Mouse (Mus musculus): ENCODE measurements around the gene Cend1. TPM values are rescaled to one million over a fixed set of nuclear protein-coding genes. Genes with fewer than 3 reads are reported as not detected.

The Cend1 gene
- polyA plus RNA-seq (2015; fragmentation: Nextera tagmentation; extraction: Ambion mirVana), result 43.6 and 44.0 TPM in 2 replicates

DNA sequence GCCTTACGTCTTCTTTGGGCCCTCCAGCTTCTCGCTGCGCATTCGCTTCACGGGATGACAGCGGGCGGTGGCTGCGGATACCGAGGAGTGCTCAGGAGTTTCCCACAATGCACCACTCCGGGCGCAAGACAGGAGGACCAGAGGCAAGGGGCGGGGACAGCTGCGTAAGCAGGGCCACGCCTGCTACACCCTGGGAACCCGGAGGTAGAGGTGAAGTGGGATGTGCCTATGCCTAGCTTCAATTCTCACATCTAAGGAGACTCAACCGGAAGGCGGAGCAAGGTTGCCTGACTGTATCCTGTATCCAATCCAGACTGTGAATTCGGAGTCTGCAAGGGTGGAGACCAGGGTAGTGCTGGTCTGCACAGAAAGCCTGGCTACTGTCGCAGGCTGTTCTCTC lies at the start of gene Cend1:
Gene Cend1, minus strand, starts transcription at position 182 of the 400 bp plus-strand sequence.
- 1% methylated on average over 19 of the region's 19 CpGs for WGBS
- Histone ChIP-seq H3K9ac (replicated peaks) (peak within 1 kb of the TSS; percentile 83), H3K4me2 (replicated peaks) (peak within 1 kb of the TSS; percentile 83), H3K9me3 (no peaks in the 10 kb centered on the region), H3K4me1 (replicated peaks) (peaks cover 45% of the 10 kb centered on the region), H3K4me3 (replicated peaks) (peak within 1 kb of the TSS; percentile 57), H3K27me3 (no peaks in the 10 kb centered on the region), H3K27ac (peak within 1 kb of the TSS; percentile 74), H3K36me3 (peaks cover 54% of the 10 kb centered on the region)
- ATAC-seq, result peak; percentile 79

DNA sequence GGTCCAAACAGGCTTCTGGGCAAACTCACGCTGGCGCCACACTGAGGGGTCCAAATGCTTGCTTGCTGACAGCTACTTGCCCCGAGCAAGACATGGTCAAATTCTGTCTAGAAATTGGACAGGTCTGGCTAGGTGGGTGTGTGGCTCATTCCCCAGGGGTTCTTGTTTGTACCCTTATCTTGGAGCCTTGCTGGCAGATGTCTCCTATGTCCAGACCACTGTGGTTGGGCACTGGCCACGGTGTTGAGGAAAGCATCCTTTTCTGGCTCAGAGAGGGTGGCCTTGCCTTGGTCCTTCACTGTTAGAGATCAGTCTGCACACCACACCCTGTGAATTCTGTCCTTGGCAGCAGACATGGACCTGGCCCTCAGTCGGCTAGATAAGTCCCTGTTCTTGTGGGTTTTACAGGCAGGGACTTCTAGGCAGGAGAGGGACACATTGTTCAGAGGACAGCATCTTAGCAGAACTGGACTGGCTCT lies 49.0 kb upstream of the Cend1 start:
- Histone ChIP-seq H3K4me1 (replicated peaks) (peaks cover 49% of the 10 kb centered on the region), H3K27ac (no peak overlapping the region), H3K36me3 (no peaks in the 10 kb centered on the region), H3K4me2 (replicated peaks) (no peak overlapping the region), H3K9me3 (no peaks in the 10 kb centered on the region), H3K27me3 (peaks cover 40% of the 10 kb centered on the region), H3K4me3 (replicated peaks) (no peak overlapping the region), H3K9ac (replicated peaks) (no peak overlapping the region)
- WGBS, result 76% methylated on average over 5 of the region's 5 CpGs
- no peak for ATAC-seq

DNA sequence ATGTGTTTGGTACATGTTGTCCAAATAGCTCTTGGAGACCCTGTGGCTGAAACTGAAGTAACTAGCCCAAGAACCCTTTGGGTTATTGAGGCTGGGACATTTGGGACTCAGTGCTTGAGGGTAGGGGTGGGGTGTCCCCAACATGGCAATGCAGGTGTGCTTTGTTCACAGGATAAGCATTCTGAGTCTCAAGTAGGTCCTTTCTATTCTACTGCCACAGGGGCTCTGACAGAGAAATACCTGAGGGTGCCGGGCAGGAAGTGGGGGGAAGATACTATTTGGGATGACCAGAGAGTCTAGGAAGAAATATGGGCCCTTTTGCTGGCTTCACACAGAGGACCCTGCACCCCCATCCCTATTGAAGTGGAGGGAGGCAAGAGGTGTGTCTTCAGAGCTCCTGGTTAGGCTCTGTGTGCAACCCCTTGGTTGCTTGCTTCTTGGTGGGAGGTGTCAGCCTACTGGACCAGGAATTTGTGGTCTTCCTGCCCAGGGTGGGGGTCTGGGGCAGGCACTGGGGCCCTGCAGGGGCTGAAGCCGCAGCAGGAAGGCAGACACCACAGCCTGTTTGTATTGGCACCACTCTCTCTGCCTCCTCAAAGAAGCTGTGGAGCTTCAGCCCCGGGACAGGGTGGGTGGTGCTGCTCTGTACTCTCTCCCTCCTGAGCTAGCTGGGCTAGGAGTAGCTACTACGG lies 48.4 kb upstream of the Cend1 start:
- Histone ChIP-seq H3K4me2 (replicated peaks) (no peak overlapping the region), H3K4me1 (replicated peaks) (peaks cover 45% of the 10 kb centered on the region), H3K27me3 (peaks cover 34% of the 10 kb centered on the region), H3K36me3 (peaks cover 2% of the 10 kb centered on the region), H3K27ac (no peak overlapping the region), H3K9ac (replicated peaks) (no peak overlapping the region), H3K4me3 (replicated peaks) (no peak overlapping the region), H3K9me3 (no peaks in the 10 kb centered on the region)
- no peak for ATAC-seq
- WGBS, result 71% methylated on average over 4 of the region's 4 CpGs

DNA sequence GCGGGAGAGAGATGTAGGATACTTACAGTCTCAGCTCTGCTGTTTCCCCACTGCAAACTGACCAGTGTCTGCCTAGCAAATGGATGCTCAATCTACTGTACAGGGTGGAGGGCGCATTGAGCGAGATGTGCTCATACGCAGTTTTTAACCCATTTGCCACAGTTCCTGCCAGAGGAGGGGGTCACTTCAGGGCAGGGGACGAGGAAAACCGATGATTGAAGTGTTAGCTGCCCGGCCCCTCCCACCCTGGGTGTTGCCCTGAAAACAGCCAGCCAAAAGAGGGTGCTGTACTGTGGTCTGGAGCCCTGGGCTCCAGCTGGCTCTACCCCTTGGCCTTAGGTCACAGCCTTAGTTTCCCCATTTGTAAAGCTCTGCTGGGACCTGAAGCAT lies 47.7 kb upstream of the Cend1 start:
- Histone ChIP-seq H3K27me3 (peaks cover 30% of the 10 kb centered on the region), H3K27ac (no peak overlapping the region), H3K36me3 (peaks cover 10% of the 10 kb centered on the region), H3K9ac (replicated peaks) (no peak overlapping the region), H3K4me3 (replicated peaks) (no peak overlapping the region), H3K9me3 (no peaks in the 10 kb centered on the region), H3K4me1 (replicated peaks) (peaks cover 38% of the 10 kb centered on the region), H3K4me2 (replicated peaks) (peak overlapping the region; percentile 96)
- 24% methylated on average over 7 of the region's 7 CpGs for WGBS
- ATAC-seq, result no peak

DNA sequence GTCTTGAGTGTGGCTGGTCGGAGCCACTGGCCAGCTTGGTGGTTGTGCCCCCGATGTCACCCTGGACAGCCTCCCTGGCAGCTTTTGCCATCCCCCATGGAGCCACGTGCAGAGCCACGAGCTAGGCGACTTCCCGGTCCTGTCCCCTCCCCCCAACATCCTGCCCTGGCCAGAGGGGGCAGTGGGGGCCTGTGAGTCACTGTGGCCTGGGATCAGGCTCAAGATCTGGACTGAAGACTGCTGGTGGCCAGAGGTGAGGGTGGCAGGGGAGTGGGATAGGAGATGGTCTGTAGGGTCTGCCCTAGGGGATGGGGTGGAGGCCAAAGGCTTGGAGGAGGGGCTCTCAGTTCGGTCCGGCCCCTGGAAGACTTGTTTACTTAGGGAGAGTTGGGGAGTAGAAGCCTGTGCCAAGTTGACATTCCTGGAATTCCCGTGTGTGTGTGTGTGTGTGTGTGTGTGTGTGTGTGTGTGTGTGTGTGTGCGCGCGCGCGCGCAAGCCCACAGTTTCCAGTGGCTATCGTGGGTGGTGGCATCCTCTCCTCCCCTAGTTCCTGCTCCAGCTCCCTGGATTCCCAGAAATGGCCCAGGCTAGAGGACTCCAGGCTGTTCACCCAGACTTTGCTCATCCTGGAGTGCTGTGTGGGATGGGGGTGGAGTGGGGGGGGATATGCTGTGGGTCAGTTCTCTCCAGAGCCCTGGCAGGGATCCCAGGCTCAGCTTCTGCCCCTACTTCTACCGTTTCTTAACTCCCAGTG lies 47.1 kb upstream of the Cend1 start:
- Histone ChIP-seq H3K36me3 (peaks cover 14% of the 10 kb centered on the region), H3K4me3 (replicated peaks) (peak overlapping the region; percentile 86), H3K4me2 (replicated peaks) (peak overlapping the region; percentile 96), H3K27ac (no peak overlapping the region), H3K4me1 (replicated peaks) (peaks cover 32% of the 10 kb centered on the region), H3K27me3 (peaks cover 30% of the 10 kb centered on the region), H3K9ac (replicated peaks) (no peak overlapping the region), H3K9me3 (no peaks in the 10 kb centered on the region)
- WGBS, result 3% methylated on average over 11 of the region's 17 CpGs
- ATAC-seq, result 0 out of 2 replicates have a peak, but pooled peaks have one; percentile 15

DNA sequence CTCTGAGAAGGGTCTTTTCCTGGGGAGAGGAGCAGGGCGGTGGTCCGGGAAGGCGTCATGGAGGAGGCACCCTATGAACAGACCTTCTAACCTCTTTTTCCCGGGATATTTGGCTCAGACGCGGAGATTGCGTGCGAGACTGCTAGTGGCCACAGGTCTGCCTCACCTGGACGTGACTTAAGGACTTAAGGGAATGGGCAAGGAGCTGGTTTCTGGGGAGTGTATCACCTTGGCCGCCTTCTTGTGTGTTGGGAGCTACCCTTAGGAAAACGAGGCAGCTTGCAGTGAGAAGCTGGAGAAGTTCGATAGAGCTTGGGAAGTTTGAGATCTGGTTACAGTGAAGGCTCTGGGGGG lies 46.5 kb upstream of the Cend1 start:
- Histone ChIP-seq H3K4me2 (replicated peaks) (peak overlapping the region; percentile 96), H3K9me3 (no peaks in the 10 kb centered on the region), H3K4me1 (replicated peaks) (peaks cover 26% of the 10 kb centered on the region), H3K9ac (replicated peaks) (peak overlapping the region; percentile 84), H3K27me3 (peaks cover 30% of the 10 kb centered on the region), H3K27ac (no peak overlapping the region), H3K36me3 (peaks cover 20% of the 10 kb centered on the region), H3K4me3 (replicated peaks) (peak overlapping the region; percentile 86)
- WGBS, result 3% methylated on average over 12 of the region's 12 CpGs
- ATAC-seq, result no peak; the same call in 1 of the 2 replicates

DNA sequence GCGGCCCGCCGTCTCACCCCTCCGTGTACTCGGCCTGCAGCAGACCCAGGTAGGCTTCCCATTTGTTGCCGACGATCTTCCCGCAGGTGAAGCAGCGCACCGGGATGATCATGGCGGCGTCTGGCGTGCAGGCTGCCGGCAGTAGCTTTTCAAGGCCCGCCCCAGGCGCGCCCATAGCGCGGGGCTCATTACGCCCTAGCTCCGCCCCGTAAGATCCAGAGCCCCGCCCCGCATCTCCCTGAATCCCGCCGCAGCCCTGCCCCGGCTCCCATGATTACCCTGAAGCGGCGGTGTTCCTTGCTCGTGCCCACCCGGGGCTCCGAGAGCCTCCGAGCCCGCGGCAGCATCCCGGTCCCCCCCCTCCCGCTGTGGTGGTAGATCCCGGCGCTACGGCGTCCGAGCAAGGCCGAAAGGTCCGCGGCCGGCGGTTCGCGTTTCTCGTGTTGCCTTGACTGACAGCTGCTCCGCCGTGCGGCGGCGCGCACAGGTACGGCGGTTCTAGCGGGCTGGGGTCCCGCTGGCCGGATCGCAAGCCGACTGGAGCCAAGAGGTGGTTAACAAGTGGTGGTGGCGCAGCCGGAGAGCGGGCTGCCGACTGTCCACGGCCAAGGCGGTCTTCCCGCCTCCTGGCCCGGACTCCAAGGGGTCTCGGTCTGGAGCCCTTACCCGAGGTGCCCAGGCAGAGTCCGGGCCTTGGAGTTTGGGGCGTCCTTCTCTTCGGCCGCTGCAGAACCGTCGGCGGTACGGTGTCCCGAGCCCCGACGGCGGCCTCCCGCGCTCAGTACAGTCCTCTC lies 45.9 kb upstream of the Cend1 start, which contains the start of the genes Polr2l and Tspan4:
Gene Polr2l, minus strand, starts transcription at position 122 of the 794 bp plus-strand sequence.
Gene Tspan4, plus strand, starts transcription at position 230 of the 794 bp plus-strand sequence.
- Histone ChIP-seq H3K27me3 (peaks cover 30% of the 10 kb centered on the region), H3K4me3 (replicated peaks) (peak within 1 kb of the TSS; percentile 86), H3K36me3 (peaks cover 26% of the 10 kb centered on the region), H3K9ac (replicated peaks) (peak within 1 kb of the TSS; percentile 84), H3K4me2 (replicated peaks) (peak within 1 kb of the TSS; percentile 96), H3K9me3 (no peaks in the 10 kb centered on the region), H3K27ac (peak within 1 kb of the TSS; percentile 89), H3K4me1 (replicated peaks) (peaks cover 28% of the 10 kb centered on the region)
- ATAC-seq, result peak; percentile 82
- WGBS, result under 1% methylated on average over 87 of the region's 87 CpGs

DNA sequence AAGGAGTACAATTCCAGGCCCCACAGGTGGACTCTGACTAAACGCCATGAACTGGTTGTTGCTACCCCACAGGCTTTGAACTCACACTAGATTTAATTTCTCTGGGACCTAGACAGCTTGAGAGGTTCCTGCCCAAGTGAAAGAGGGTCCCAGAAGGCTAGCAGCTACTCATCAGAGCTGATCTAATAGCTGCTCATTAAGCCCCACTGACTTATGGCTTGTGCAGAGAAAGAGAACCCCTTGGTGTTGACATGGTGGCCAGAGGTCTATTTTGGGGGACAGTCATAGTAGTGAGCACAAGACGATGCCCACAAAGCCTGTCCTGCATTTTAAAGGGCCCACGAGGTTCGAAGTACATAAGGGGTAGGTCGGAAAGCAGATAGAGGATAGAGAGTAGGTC lies 44.9 kb upstream of the Cend1 start:
- 15% methylated on average over 5 of the region's 5 CpGs for WGBS
- H3K9me3 ChIP-seq, result no peaks in the 10 kb centered on the region
- peak overlapping the region; percentile 86 for H3K4me3 ChIP-seq (replicated peaks)
- peak overlapping the region; percentile 96 for H3K4me2 ChIP-seq (replicated peaks)
- peaks cover 26% of the 10 kb centered on the region for H3K27me3 ChIP-seq
- no peak for ATAC-seq
- H3K9ac ChIP-seq (replicated peaks), result peak overlapping the region; percentile 84
- H3K36me3 ChIP-seq, result peaks cover 31% of the 10 kb centered on the region
- H3K27ac ChIP-seq, result no peak overlapping the region
- H3K4me1 ChIP-seq (replicated peaks), result peaks cover 38% of the 10 kb centered on the region

DNA sequence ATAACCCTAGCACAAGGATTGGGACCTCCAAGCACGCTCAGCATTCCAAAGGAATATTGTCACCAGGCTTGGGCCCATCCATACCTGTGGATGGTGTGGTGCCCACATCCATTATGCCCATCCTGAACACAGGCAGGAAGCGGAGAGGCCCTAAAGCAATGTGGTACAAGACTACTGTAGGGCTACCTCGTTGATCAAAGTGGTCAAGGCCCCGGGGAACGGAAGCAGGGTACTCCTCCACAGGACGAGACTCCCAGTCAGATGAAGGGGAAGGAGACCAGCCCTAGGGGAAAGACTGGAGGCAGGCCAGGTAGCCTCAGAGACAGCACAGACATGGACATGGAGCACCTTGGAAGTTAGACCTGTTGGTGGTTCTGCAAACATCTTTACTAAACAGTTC lies 43.5 kb upstream of the Cend1 start:
- H3K27me3 ChIP-seq, result peaks cover 22% of the 10 kb centered on the region
- H3K9ac ChIP-seq (replicated peaks), result no peak overlapping the region
- peaks cover 51% of the 10 kb centered on the region for H3K4me1 ChIP-seq (replicated peaks)
- H3K9me3 ChIP-seq, result no peaks in the 10 kb centered on the region
- no peak for ATAC-seq
- H3K4me3 ChIP-seq (replicated peaks), result no peak overlapping the region
- no peak overlapping the region for H3K27ac ChIP-seq
- 93% methylated on average over 6 of the region's 6 CpGs for WGBS
- peaks cover 31% of the 10 kb centered on the region for H3K36me3 ChIP-seq
- no peak overlapping the region for H3K4me2 ChIP-seq (replicated peaks)

DNA sequence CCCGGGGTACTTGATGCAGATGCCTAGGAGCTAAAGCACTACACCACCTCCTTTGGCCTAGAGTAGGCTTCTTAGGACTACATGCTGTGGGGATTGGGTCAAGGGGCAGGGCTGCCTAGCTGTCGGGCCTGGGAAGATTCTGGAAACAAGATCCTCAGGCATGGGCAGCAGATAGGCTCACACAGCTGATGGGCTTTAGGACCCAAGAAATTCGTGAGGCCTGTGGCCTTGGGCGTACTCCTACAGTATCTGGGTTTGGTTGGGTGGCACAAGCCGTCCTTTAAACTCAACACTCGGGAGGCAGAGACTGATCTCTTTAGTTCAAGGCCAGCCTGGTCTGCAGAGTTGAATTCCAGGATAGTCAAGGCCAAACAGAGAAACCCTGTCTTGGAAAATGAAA lies 42.9 kb upstream of the Cend1 start:
- H3K27ac ChIP-seq, result no peak overlapping the region
- H3K27me3 ChIP-seq, result peaks cover 17% of the 10 kb centered on the region
- WGBS, result 81% methylated on average over 6 of the region's 6 CpGs
- H3K9me3 ChIP-seq, result no peaks in the 10 kb centered on the region
- H3K4me3 ChIP-seq (replicated peaks), result no peak overlapping the region
- H3K4me2 ChIP-seq (replicated peaks), result no peak overlapping the region
- H3K9ac ChIP-seq (replicated peaks), result no peak overlapping the region
- no peak for ATAC-seq
- peaks cover 31% of the 10 kb centered on the region for H3K36me3 ChIP-seq
- H3K4me1 ChIP-seq (replicated peaks), result peaks cover 55% of the 10 kb centered on the region

DNA sequence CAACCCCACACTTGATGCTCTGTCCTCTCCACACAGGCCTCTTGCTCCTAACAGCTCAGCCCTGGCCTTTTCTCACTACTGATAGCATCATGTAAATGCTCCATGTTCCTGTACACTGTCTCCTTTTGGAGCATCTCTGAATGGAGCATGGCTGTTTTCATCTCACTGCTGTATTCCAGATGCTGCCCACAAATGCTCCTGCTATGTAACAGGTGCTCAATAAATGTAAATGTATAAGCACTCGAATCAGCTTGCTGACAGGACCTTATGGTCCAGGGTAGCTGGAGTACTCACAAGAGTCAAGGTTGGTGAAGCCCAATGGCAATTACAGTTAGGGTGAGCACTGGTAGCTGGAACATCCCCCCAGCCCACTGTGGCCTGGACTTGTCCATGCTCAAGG lies 41.9 kb upstream of the Cend1 start:
- Histone ChIP-seq H3K4me1 (replicated peaks) (peaks cover 57% of the 10 kb centered on the region), H3K4me2 (replicated peaks) (no peak overlapping the region), H3K9ac (replicated peaks) (no peak overlapping the region), H3K4me3 (replicated peaks) (no peak overlapping the region), H3K36me3 (peaks cover 31% of the 10 kb centered on the region), H3K27me3 (peaks cover 16% of the 10 kb centered on the region), H3K27ac (no peak overlapping the region), H3K9me3 (no peaks in the 10 kb centered on the region)
- 93% methylated on average over 1 of the region's 1 CpGs for WGBS
- ATAC-seq, result no peak

DNA sequence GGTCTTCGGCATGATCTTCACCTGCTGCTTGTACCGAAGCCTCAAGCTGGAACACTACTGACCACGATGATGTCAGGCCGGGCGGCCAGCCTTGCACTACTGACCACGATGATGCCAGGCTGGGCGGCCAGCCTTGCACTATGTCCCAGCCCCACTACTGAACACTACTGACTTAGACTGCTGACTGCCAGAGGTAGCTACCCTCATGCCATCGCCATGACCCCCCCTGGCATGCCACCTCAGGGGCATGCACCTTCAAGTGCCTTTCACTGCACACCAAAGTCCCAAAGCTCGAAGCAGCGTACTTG lies 41.3 kb upstream of the Cend1 start:
- no peak for ATAC-seq
- peaks cover 16% of the 10 kb centered on the region for H3K27me3 ChIP-seq
- H3K36me3 ChIP-seq, result peaks cover 31% of the 10 kb centered on the region
- H3K9me3 ChIP-seq, result no peaks in the 10 kb centered on the region
- peak overlapping the region; percentile 60; the same call in 1 of the 2 replicates for H3K4me2 ChIP-seq (replicated peaks)
- no peak overlapping the region for H3K27ac ChIP-seq
- H3K9ac ChIP-seq (replicated peaks), result no peak overlapping the region
- peaks cover 51% of the 10 kb centered on the region for H3K4me1 ChIP-seq (replicated peaks)
- H3K4me3 ChIP-seq (replicated peaks), result no peak overlapping the region
- WGBS, result 94% methylated on average over 10 of the region's 10 CpGs

Data from midbrain, embryonic 13.5 days (tissue).